Mouse (Mus musculus): Measurements from ENCODE around the gene Vmn1r126. TPM values are rescaled to one million over a fixed set of nuclear protein-coding genes. Genes with fewer than 3 reads are reported as not detected.
"Not testable (repeated sequence)": the region's sequence is repeated elsewhere in the genome, so short reads cannot be mapped to it uniquely, and the experiment has no call there.

Vmn1r126 gene
- polyA plus RNA-seq (2011; ENCODE audit: insufficient read depth, insufficient read length, low replicate concordance, missing spikeins): not detected in 2 replicates

DNA sequence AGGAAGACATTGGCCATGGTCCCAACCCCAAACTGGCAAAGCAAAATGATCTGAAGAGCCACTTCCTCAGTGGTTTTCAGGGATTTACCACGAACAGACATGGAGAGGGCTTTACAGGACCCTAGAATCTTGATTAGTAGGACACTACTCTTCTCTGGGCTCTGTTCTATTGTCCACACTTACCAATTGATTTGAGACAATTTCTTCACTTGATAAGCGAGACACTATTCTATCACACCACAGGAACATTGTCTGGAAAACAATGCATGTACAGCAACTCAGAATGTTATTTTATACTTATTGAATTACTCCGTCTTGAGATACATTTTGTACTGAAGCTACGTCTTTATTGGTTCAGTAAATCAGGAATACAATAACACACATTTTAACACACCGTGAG lies at the start of gene Vmn1r126:
Gene Vmn1r126, minus strand, starts transcription at position 101 of the 400 bp plus-strand sequence.
- not testable (repeated sequence) for H3K27ac ChIP-seq (ENCODE audit: control insufficient read depth, insufficient read depth, low read depth, low read length, poor library complexity); H3K4me1 ChIP-seq (ENCODE audit: control insufficient read depth, insufficient read depth, low read length); H3K4me3 ChIP-seq (replicated peaks; ENCODE audit: control insufficient read depth, low read depth, low read length)
- WGBS: no CpG with 5 or more reads among the region's 5 CpGs

DNA sequence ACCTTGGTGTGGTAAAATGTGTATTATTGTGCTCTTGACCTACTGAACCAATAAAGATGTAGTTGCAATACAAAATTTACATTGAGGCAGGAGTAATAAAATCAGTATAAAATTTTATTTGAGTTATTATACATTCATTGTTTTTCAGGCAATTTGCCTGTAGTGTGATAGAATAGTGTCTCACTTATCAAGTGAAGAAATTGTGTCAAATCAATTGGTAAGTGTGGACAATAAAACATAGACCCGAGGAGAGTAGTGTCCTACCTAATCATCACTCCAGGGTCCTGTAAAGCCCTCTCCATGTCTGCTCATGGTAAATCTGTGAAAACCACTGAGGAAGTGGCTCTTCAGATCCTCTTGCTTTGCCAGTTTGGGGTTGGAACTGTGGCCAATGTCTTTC lies 47.8 kb upstream of the Vmn1r126 start, which contains the start of gene Vmn1r128:
Gene Vmn1r128, plus strand, starts transcription at position 301 of the 400 bp plus-strand sequence.
- H3K27ac ChIP-seq (ENCODE audit: control insufficient read depth, insufficient read depth, low read depth, low read length, poor library complexity); H3K4me3 ChIP-seq (replicated peaks; ENCODE audit: control insufficient read depth, low read depth, low read length); H3K4me1 ChIP-seq (ENCODE audit: control insufficient read depth, insufficient read depth, low read length): not testable (repeated sequence)
- WGBS: 61% methylated on average over 1 of the region's 1 CpGs

DNA sequence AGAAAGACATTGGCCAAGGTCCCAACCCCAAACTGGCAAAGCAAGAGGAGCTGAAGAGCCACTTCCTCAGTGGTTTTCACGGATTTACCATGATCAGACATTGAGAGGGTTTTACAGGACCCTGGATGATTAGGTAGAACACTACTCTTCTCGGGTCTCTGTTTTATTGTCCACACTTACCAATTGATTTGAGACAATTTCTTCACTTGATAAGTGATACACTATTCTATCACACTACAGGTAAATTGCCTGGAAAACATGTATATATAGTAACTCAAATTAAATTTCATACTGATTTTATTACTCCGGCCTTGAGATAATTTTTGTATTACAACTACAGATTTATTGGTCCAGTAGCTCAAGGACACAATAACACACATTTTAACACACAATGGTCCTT lies 18.5 kb upstream of the Vmn1r126 start, which contains the start of gene Vmn1r127:
Gene Vmn1r127, minus strand, starts transcription at position 101 of the 400 bp plus-strand sequence.
- WGBS: no CpG with 5 or more reads among the region's 3 CpGs
- not testable (repeated sequence) for H3K4me3 ChIP-seq (replicated peaks; ENCODE audit: control insufficient read depth, low read depth, low read length); H3K27ac ChIP-seq (ENCODE audit: control insufficient read depth, insufficient read depth, low read depth, low read length, poor library complexity); H3K4me1 ChIP-seq (ENCODE audit: control insufficient read depth, insufficient read depth, low read length)

DNA sequence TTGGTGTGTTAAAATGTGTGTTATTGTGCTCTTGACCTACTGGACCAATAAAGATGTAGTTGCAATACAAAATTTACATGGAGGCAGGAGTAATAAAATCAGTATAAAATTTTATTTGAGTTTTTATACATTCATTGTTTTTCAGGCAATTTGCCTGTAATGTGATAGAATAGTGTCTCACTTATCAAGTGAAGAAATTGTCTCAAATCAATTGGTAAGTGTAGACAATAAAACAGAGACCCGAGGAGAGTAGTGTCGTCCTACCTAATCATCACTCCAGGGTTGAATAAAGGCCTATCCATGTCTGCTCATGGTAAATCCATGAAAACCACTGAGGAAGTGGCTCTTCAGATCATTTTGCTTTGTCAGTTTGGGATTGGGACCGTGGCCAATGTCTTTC lies 29.4 kb downstream of the Vmn1r126 start, which contains the start of gene Vmn1r125:
Gene Vmn1r125, plus strand, starts transcription at position 301 of the 400 bp plus-strand sequence.
- H3K4me3 ChIP-seq (replicated peaks; ENCODE audit: control insufficient read depth, low read depth, low read length); H3K4me1 ChIP-seq (ENCODE audit: control insufficient read depth, insufficient read depth, low read length); H3K27ac ChIP-seq (ENCODE audit: control insufficient read depth, insufficient read depth, low read depth, low read length, poor library complexity): not testable (repeated sequence)
- WGBS: 56% methylated on average over 3 of the region's 3 CpGs

DNA sequence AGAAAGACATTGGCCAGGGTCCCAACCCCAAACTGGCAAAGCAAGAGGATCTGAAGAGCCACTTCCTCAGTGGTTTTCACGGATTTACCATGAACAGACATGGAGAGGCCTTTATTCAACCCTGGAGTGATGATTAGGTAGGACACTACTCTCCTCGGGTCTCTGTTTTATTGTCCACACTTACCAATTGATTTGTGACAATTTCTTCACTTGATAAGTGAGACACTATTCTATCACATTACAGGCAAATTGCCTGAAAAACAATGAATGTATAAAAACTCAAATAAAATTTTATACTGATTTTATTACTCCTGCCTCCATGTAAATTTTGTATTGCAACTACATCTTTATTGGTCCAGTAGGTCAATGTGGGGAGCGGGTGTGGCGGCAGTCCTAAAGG lies 40.8 kb downstream of the Vmn1r126 start, which contains the start of gene Vmn1r124:
Gene Vmn1r124, minus strand, starts transcription at position 101 of the 400 bp plus-strand sequence.
- not testable (repeated sequence) for H3K27ac ChIP-seq (ENCODE audit: control insufficient read depth, insufficient read depth, low read depth, low read length, poor library complexity); H3K4me1 ChIP-seq (ENCODE audit: control insufficient read depth, insufficient read depth, low read length); H3K4me3 ChIP-seq (replicated peaks; ENCODE audit: control insufficient read depth, low read depth, low read length)
- WGBS: 75% methylated on average over 4 of the region's 4 CpGs

Other genes starting within 250 kb of the Vmn1r126 start
- gene Vmn1r120, start 247.7 kb downstream of the Vmn1r126 start, polyA plus RNA-seq (2011; ENCODE audit: insufficient read depth, insufficient read length, low replicate concordance, missing spikeins): not detected in 2 replicates
- not detected in 2 replicates for gene Vmn1r121, start 203.0 kb downstream of the Vmn1r126 start, polyA plus RNA-seq (2011; ENCODE audit: insufficient read depth, insufficient read length, low replicate concordance, missing spikeins)
- gene Vmn1r122, start 167.3 kb downstream of the Vmn1r126 start, polyA plus RNA-seq (2011; ENCODE audit: insufficient read depth, insufficient read length, low replicate concordance, missing spikeins): not detected in 2 replicates
- gene Vmn1r123, start 139.3 kb downstream of the Vmn1r126 start, polyA plus RNA-seq (2011; ENCODE audit: insufficient read depth, insufficient read length, low replicate concordance, missing spikeins): not detected in 2 replicates
- not detected in 2 replicates for gene Gm5157, start 111.0 kb downstream of the Vmn1r126 start, polyA plus RNA-seq (2011; ENCODE audit: insufficient read depth, insufficient read length, low replicate concordance, missing spikeins)
- gene Vmn1r124, start 40.9 kb downstream of the Vmn1r126 start, polyA plus RNA-seq (2011; ENCODE audit: insufficient read depth, insufficient read length, low replicate concordance, missing spikeins): not detected in 2 replicates
- not detected in 2 replicates for gene Vmn1r125, start 29.3 kb downstream of the Vmn1r126 start, polyA plus RNA-seq (2011; ENCODE audit: insufficient read depth, insufficient read length, low replicate concordance, missing spikeins)
- not detected in 2 replicates for gene Vmn1r127, start 18.4 kb upstream of the Vmn1r126 start, polyA plus RNA-seq (2011; ENCODE audit: insufficient read depth, insufficient read length, low replicate concordance, missing spikeins)
- gene Vmn1r128, start 47.9 kb upstream of the Vmn1r126 start, polyA plus RNA-seq (2011; ENCODE audit: insufficient read depth, insufficient read length, low replicate concordance, missing spikeins): not detected in 2 replicates
- gene Vmn1r129, start 59.8 kb upstream of the Vmn1r126 start, polyA plus RNA-seq (2011; ENCODE audit: insufficient read depth, insufficient read length, low replicate concordance, missing spikeins): not detected in 2 replicates
- gene Gm6882, start 131.3 kb upstream of the Vmn1r126 start, polyA plus RNA-seq (2011; ENCODE audit: insufficient read depth, insufficient read length, low replicate concordance, missing spikeins): not detected in 2 replicates
- gene Vmn1r130, start 210.3 kb upstream of the Vmn1r126 start, polyA plus RNA-seq (2011; ENCODE audit: insufficient read depth, insufficient read length, low replicate concordance, missing spikeins): not detected in 2 replicates
- gene Vmn1r131, start 244.6 kb upstream of the Vmn1r126 start, polyA plus RNA-seq (2011; ENCODE audit: insufficient read depth, insufficient read length, low replicate concordance, missing spikeins): not detected in 2 replicates